28 mouse cellular contexts compared by ENCODE assay signal in the genomic region with DNA sequence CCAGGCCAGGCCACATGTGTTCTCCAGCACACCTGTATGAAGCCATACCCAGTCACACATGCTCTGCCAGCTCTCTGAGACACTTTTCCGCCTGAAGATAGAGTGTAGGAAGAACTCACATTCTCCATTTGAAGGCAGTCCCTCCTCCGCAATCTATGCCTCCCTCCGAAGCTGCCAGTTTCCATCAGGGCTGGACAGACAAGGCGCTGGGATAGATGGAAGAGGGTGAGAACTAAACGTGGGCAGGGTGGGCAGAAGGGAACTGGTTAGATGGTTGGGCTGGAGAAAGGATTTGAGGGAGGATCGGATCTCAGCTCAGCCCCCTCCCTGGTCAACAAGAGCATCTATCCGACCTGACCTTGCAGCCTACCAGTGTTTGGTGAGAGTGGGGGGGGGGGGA. TPM values are rescaled to one million over a fixed set of nuclear protein-coding genes. Genes with fewer than 3 reads are reported as not detected.
DNase-seq lines count a peak whose midpoint lies in the region; ATAC-seq and TF ChIP-seq lines count a peak whose summit lies in the region.
"Had no signal": no experiment of that assay in that cellular context is flagged by ENCODE, and none has a peak within 500 bp of the region (broad histone marks: within the 10 kb centered on the region; RNA-seq: fewer than 3 reads in every experiment).

No protein-coding gene starts in this region.

- ATAC-seq in hindbrain, embryonic 14.5 days (ENCODE audit: low FRiP score): no peak
- peak; percentile 1; the same call in 1 of the 2 replicates for ATAC-seq in kidney, embryonic 16.5 days (ENCODE audit: low FRiP score, low TSS enrichment)
- no peak for ATAC-seq in midbrain, embryonic 14.5 days (ENCODE audit: low FRiP score, low TSS enrichment)
- ATAC-seq in midbrain, postnatal 0 days (ENCODE audit: low FRiP score): no peak

- H3K36me3 ChIP-seq in hindbrain, embryonic 10.5 days: no peaks in the 10 kb centered on the region
- H3K36me3 ChIP-seq in hindbrain, embryonic 14.5 days (replicated peaks; ENCODE audit: control insufficient read depth, insufficient read depth): no peaks in the 10 kb centered on the region
- H3K36me3 ChIP-seq in kidney, embryonic 16.5 days (ENCODE audit: insufficient read depth, low read length): no peaks in the 10 kb centered on the region
- no peaks in the 10 kb centered on the region for H3K36me3 ChIP-seq in midbrain, embryonic 14.5 days (ENCODE audit: control insufficient read depth, insufficient read depth, low read length)
- H3K36me3 ChIP-seq in midbrain, postnatal 0 days (ENCODE audit: insufficient read depth, low read length): no peaks in the 10 kb centered on the region
- H3K36me3 ChIP-seq: heart, embryonic 12.5 days; limb, embryonic 13.5 days; liver, embryonic 13.5 days had no signal

- H3K4me3 ChIP-seq in hindbrain, embryonic 10.5 days: 0 out of 2 replicates have a peak overlapping the region, but pooled peaks have one; percentile 3
- H3K4me3 ChIP-seq in hindbrain, embryonic 14.5 days (replicated peaks; ENCODE audit: low read length): no peak overlapping the region
- no peak overlapping the region for H3K4me3 ChIP-seq in kidney, embryonic 16.5 days (ENCODE audit: low read length)
- H3K4me3 ChIP-seq in midbrain, embryonic 14.5 days (replicated peaks; ENCODE audit: low read depth, low read length): no peak overlapping the region
- H3K4me3 ChIP-seq in midbrain, postnatal 0 days (ENCODE audit: low read depth, low read length): no peak overlapping the region
- H3K4me3 ChIP-seq: erythroblast, embryonic 14.5 days; heart, adult 2 months; heart, embryonic 12.5 days; layer of hippocampus, adult 2 months; limb, embryonic 13.5 days; liver, embryonic 13.5 days had no signal

- 56% methylated on average over 7 of the region's 7 CpGs for WGBS in hindbrain, embryonic 10.5 days
- 59% methylated on average over 7 of the region's 7 CpGs for WGBS in hindbrain, embryonic 14.5 days
- 52% methylated on average over 7 of the region's 7 CpGs for WGBS in kidney, embryonic 16.5 days
- 60% methylated on average over 7 of the region's 7 CpGs for WGBS in midbrain, embryonic 14.5 days
- WGBS in midbrain, postnatal 0 days: 60% methylated on average over 7 of the region's 7 CpGs

- no peak overlapping the region for H3K9ac ChIP-seq in hindbrain, embryonic 14.5 days
- H3K9ac ChIP-seq in kidney, embryonic 16.5 days (replicated peaks; ENCODE audit: low read length): no peak overlapping the region
- no peak overlapping the region for H3K9ac ChIP-seq in midbrain, embryonic 14.5 days (replicated peaks; ENCODE audit: low read length)
- H3K9ac ChIP-seq in midbrain, postnatal 0 days (replicated peaks; ENCODE audit: low read length, poor library complexity, severe bottlenecking): no peak overlapping the region
- H3K9ac ChIP-seq: forebrain, postnatal 0 days; heart, embryonic 12.5 days; limb, embryonic 13.5 days; liver, embryonic 13.5 days had no signal

- peak overlapping the region; percentile 72 for H3K27ac ChIP-seq in hindbrain, embryonic 10.5 days
- H3K27ac ChIP-seq in hindbrain, embryonic 14.5 days: no peak overlapping the region
- no peak overlapping the region for H3K27ac ChIP-seq in kidney, embryonic 16.5 days (ENCODE audit: low read length)
- peak overlapping the region; percentile 63 for H3K27ac ChIP-seq in midbrain, embryonic 14.5 days (replicated peaks; ENCODE audit: low read depth, low read length)
- H3K27ac ChIP-seq in midbrain, postnatal 0 days (ENCODE audit: low read depth, low read length): no peak overlapping the region
- H3K27ac ChIP-seq: heart, adult 2 months; layer of hippocampus, adult 2 months; limb, embryonic 13.5 days; liver, embryonic 13.5 days had no signal

- peaks cover 54% of the 10 kb centered on the region for H3K4me1 ChIP-seq in hindbrain, embryonic 10.5 days (replicated peaks)
- H3K4me1 ChIP-seq in hindbrain, embryonic 14.5 days (replicated peaks; ENCODE audit: control insufficient read depth, insufficient read depth, low read length): peaks cover 7% of the 10 kb centered on the region
- peaks cover 22% of the 10 kb centered on the region for H3K4me1 ChIP-seq in kidney, embryonic 16.5 days (ENCODE audit: insufficient read depth, low read length)
- peaks cover 29% of the 10 kb centered on the region for H3K4me1 ChIP-seq in midbrain, embryonic 14.5 days (ENCODE audit: control insufficient read depth, insufficient read depth, low read length)
- 0 out of 2 replicates have a peak, but pooled peaks cover 5% of the 10 kb centered on the region for H3K4me1 ChIP-seq in midbrain, postnatal 0 days (ENCODE audit: insufficient read depth, low read length)

- no peak for DNase-seq in hindbrain, embryonic 10.5 days (ENCODE audit: low spot score)
- DNase-seq in hindbrain, embryonic 14.5 days (ENCODE audit: low spot score): no peak
- no peak for DNase-seq in kidney, postnatal 36 days
- DNase-seq in midbrain, embryonic 14.5 days: no peak
- no peak for DNase-seq in midbrain, postnatal 0 days (ENCODE audit: low spot score)
- peak; percentile 33 for DNase-seq in brain, adult 2 months (ENCODE audit: low read depth, low spot score)

- no peaks in the 10 kb centered on the region for H3K9me3 ChIP-seq in hindbrain, embryonic 10.5 days
- no peaks in the 10 kb centered on the region for H3K9me3 ChIP-seq in hindbrain, embryonic 14.5 days (ENCODE audit: control insufficient read depth, low read length)
- no peaks in the 10 kb centered on the region for H3K9me3 ChIP-seq in kidney, embryonic 16.5 days (ENCODE audit: low read length)
- no peaks in the 10 kb centered on the region for H3K9me3 ChIP-seq in midbrain, embryonic 14.5 days (ENCODE audit: control insufficient read depth, low read length)
- H3K9me3 ChIP-seq in midbrain, postnatal 0 days (ENCODE audit: low read length): no peaks in the 10 kb centered on the region
- H3K9me3 ChIP-seq: heart, embryonic 12.5 days; limb, embryonic 13.5 days; liver, embryonic 13.5 days had no signal

- peaks cover 88% of the 10 kb centered on the region for H3K27me3 ChIP-seq in hindbrain, embryonic 10.5 days (ENCODE audit: insufficient read depth, poor library complexity, severe bottlenecking)
- H3K27me3 ChIP-seq in hindbrain, embryonic 14.5 days (ENCODE audit: control insufficient read depth, insufficient read depth, low read length): peaks cover 28% of the 10 kb centered on the region
- H3K27me3 ChIP-seq in kidney, embryonic 16.5 days (ENCODE audit: insufficient read depth, low read length): peaks cover 51% of the 10 kb centered on the region
- H3K27me3 ChIP-seq in midbrain, embryonic 14.5 days (ENCODE audit: control insufficient read depth, insufficient read depth, low read length): peaks cover 22% of the 10 kb centered on the region
- H3K27me3 ChIP-seq in midbrain, postnatal 0 days (ENCODE audit: insufficient read depth, low read length): peaks cover 15% of the 10 kb centered on the region

- no peak overlapping the region for H3K4me2 ChIP-seq in hindbrain, embryonic 14.5 days (replicated peaks)
- H3K4me2 ChIP-seq in kidney, embryonic 16.5 days (replicated peaks; ENCODE audit: low read depth, low read length): no peak overlapping the region
- H3K4me2 ChIP-seq in midbrain, embryonic 14.5 days (ENCODE audit: low read length): no peak overlapping the region
- no peak overlapping the region for H3K4me2 ChIP-seq in midbrain, postnatal 0 days (ENCODE audit: low read depth, low read length, poor library complexity, severe bottlenecking)
- H3K4me2 ChIP-seq: heart, embryonic 12.5 days; limb, embryonic 13.5 days; liver, embryonic 13.5 days had no signal

- no peak for TF ChIP-seq CTCF in midbrain, postnatal 0 days (IDR thresholded peaks at IDR 0.05)

RNA-seq across cellular contexts. Expression of a gene that starts 4.4 kb away (rescaled TPM):
- 0.35 and 0.90 TPM in 2 replicates for polyA plus RNA-seq in hindbrain, embryonic 10.5 days (2016; fragmentation: Nextera tagmentation; extraction: Ambion mirVana)
- polyA plus RNA-seq in hindbrain, embryonic 14.5 days (2014; fragmentation: Nextera tagmentation; extraction: Ambion mirVana): 0.77 and 1.2 TPM in 2 replicates
- polyA plus RNA-seq in kidney, embryonic 16.5 days (2015; fragmentation: Nextera tagmentation; extraction: Ambion mirVana): 0.10 TPM in 1 of 2 replicates, not detected in the other
- 0.93 and 1.1 TPM in 2 replicates for polyA plus RNA-seq in midbrain, embryonic 14.5 days (2014; fragmentation: Nextera tagmentation; extraction: Ambion mirVana)
- 1.7 TPM in 1 of 2 replicates, not detected in the other for total RNA-seq in midbrain, postnatal 0 days (2014; rRNA removed)
- polyA plus RNA-seq in midbrain, postnatal 0 days (2015; fragmentation: Nextera tagmentation; extraction: Ambion mirVana): 0.23 and 0.28 TPM in 2 replicates
- total RNA-seq: adrenal gland, adult 18-20 months; adrenal gland, postnatal 25 days; forebrain, postnatal 0 days; gastrocnemius, adult 8-10 months; gastrocnemius, postnatal 4 days; heart, postnatal 4 days; layer of hippocampus, postnatal 25 days had no signal
- polyA plus RNA-seq: CD4-positive, CD25-positive, alpha-beta regulatory T cell, adult 4 months; embryonic facial prominence, embryonic 14.5 days; erythroblast, embryonic 14.5 days; forebrain, embryonic 11.5 days; forebrain, postnatal 0 days; heart, embryonic 12.5 days; heart, postnatal 0 days; intestine, embryonic 14.5 days; limb, embryonic 13.5 days; liver, embryonic 13.5 days; lung, adult 2 months; stomach, embryonic 16.5 days had no signal

RNA-seq across cellular contexts. Expression of a gene that starts 6.3 kb away (rescaled TPM):
- polyA plus RNA-seq in hindbrain, embryonic 10.5 days (2016; fragmentation: Nextera tagmentation; extraction: Ambion mirVana): 0.46 and 1.6 TPM in 2 replicates
- 0.42 and 1.4 TPM in 2 replicates for polyA plus RNA-seq in hindbrain, embryonic 14.5 days (2014; fragmentation: Nextera tagmentation; extraction: Ambion mirVana)
- 3.7 and 5.0 TPM in 2 replicates for polyA plus RNA-seq in kidney, embryonic 16.5 days (2015; fragmentation: Nextera tagmentation; extraction: Ambion mirVana)
- 0.70 and 3.0 TPM in 2 replicates for polyA plus RNA-seq in midbrain, embryonic 14.5 days (2014; fragmentation: Nextera tagmentation; extraction: Ambion mirVana)
- 2.4 and 3.2 TPM in 2 replicates for total RNA-seq in midbrain, postnatal 0 days (2014; rRNA removed)
- 1.0 and 1.4 TPM in 2 replicates for polyA plus RNA-seq in midbrain, postnatal 0 days (2015; fragmentation: Nextera tagmentation; extraction: Ambion mirVana)
- total RNA-seq: gastrocnemius, adult 8-10 months; gastrocnemius, postnatal 4 days; layer of hippocampus, adult 2 months had no signal
- polyA plus RNA-seq: CD4-positive, CD25-positive, alpha-beta regulatory T cell, adult 4 months; erythroblast, embryonic 14.5 days; stomach, embryonic 16.5 days had no signal

RNA-seq across cellular contexts. Expression of a gene that starts 18.0 kb away (rescaled TPM):
- polyA plus RNA-seq in hindbrain, embryonic 10.5 days (2016; fragmentation: Nextera tagmentation; extraction: Ambion mirVana): not detected in 2 replicates
- polyA plus RNA-seq in hindbrain, embryonic 14.5 days (2014; fragmentation: Nextera tagmentation; extraction: Ambion mirVana): not detected in 2 replicates
- 109 and 159 TPM in 2 replicates for polyA plus RNA-seq in kidney, embryonic 16.5 days (2015; fragmentation: Nextera tagmentation; extraction: Ambion mirVana)
- not detected in 2 replicates for polyA plus RNA-seq in midbrain, embryonic 14.5 days (2014; fragmentation: Nextera tagmentation; extraction: Ambion mirVana)
- not detected in 2 replicates for total RNA-seq in midbrain, postnatal 0 days (2014; rRNA removed)
- not detected in 2 replicates for polyA plus RNA-seq in midbrain, postnatal 0 days (2015; fragmentation: Nextera tagmentation; extraction: Ambion mirVana)
- total RNA-seq: forebrain, postnatal 0 days; gastrocnemius, adult 8-10 months; gastrocnemius, postnatal 4 days; heart, postnatal 4 days; layer of hippocampus, adult 2 months; left cerebral cortex, postnatal 36 days had no signal
- polyA plus RNA-seq: CD4-positive, CD25-positive, alpha-beta regulatory T cell, adult 4 months; erythroblast, embryonic 14.5 days; forebrain, embryonic 11.5 days; forebrain, postnatal 0 days; heart, embryonic 12.5 days; heart, postnatal 0 days; intestine, embryonic 14.5 days; limb, embryonic 13.5 days; liver, embryonic 13.5 days; stomach, embryonic 16.5 days had no signal

RNA-seq across cellular contexts. Expression of a gene that starts 54.6 kb away (rescaled TPM):
- polyA plus RNA-seq in hindbrain, embryonic 10.5 days (2016; fragmentation: Nextera tagmentation; extraction: Ambion mirVana): 193 and 219 TPM in 2 replicates
- 44.9 and 51.3 TPM in 2 replicates for polyA plus RNA-seq in hindbrain, embryonic 14.5 days (2014; fragmentation: Nextera tagmentation; extraction: Ambion mirVana)
- polyA plus RNA-seq in kidney, embryonic 16.5 days (2015; fragmentation: Nextera tagmentation; extraction: Ambion mirVana): 143 and 157 TPM in 2 replicates
- 42.2 and 64.0 TPM in 2 replicates for polyA plus RNA-seq in midbrain, embryonic 14.5 days (2014; fragmentation: Nextera tagmentation; extraction: Ambion mirVana)
- 27.0 and 32.9 TPM in 2 replicates for total RNA-seq in midbrain, postnatal 0 days (2014; rRNA removed)
- 27.2 TPM in 2 replicates for polyA plus RNA-seq in midbrain, postnatal 0 days (2015; fragmentation: Nextera tagmentation; extraction: Ambion mirVana)

Comparison
In these comparisons a context has a peak if more than half of its experiments do, and no peak if none do; other contexts are left out.
1. H3K27ac ChIP-seq: peak in hindbrain, embryonic 10.5 days (single experiment) and midbrain, embryonic 14.5 days (single experiment); none in hindbrain, embryonic 14.5 days (single experiment), kidney, embryonic 16.5 days (single experiment) and midbrain, postnatal 0 days (single experiment).
2. RNA of a gene that starts 18.0 kb away (polyA plus RNA-seq): 109 to 159 TPM in kidney, embryonic 16.5 days; not detected in hindbrain, embryonic 10.5 days, not detected in hindbrain, embryonic 14.5 days, not detected in midbrain, embryonic 14.5 days and not detected in midbrain, postnatal 0 days; every median in the first group is over 100 times any median in the second.